Mouse (Mus musculus): Measurements from ENCODE around the gene Ears2. TPM values are rescaled to one million over a fixed set of nuclear protein-coding genes. Genes with fewer than 3 reads are reported as not detected.
A peak's percentile ranks its signal among the peaks of the same experiment; 100 is the strongest.

Ears2 gene
- polyA plus RNA-seq, 1 experiment from 2014 or later: 39.3 TPM

DNA sequence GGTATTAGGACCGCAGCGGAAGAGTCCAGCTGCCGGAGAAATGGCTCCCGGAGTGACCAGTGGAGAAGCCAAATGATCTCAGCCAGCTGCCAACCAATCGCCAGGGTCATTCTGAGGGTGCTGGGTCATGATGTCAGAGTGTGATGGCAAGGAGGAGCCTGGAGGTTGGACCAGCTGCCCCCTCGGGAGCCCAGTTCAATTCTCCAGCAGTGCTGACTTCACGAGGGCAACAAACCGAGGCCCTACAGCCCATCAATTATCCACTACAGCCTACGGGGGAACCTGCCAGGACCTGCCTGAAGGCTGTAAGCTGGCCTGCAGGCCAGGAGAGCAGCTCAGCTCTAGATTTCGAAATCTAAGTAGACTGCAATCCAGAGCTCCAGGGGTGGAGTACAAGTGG is 51.3 kb downstream of the Ears2 start:
- peak overlapping the region; percentile 64 for H3K9ac ChIP-seq (ENCODE audit: low read length)
- 52% methylated on average over 10 of the region's 10 CpGs for WGBS
- no peak for ATAC-seq (ENCODE audit: insufficient number of reproducible peaks, insufficient read depth, low FRiP score, low read depth)
- H3K9me3 ChIP-seq (ENCODE audit: control insufficient read depth, low read length): no peaks in the 10 kb centered on the region
- H3K36me3 ChIP-seq (ENCODE audit: control insufficient read depth, insufficient read depth, low read length): peaks cover 20% of the 10 kb centered on the region
- peaks cover 27 to 46% of the 10 kb centered on the region in 2 experiments for H3K4me1 ChIP-seq (ENCODE audit: control insufficient read depth in 2 of 2, insufficient read depth in 2 of 2, low read length in 2 of 2)
- H3K4me3 ChIP-seq (ENCODE audit: control insufficient read depth in 1 of 2, insufficient read depth in 1 of 2, low read depth in 1 of 2, low read length in 2 of 2): no peak overlapping the region; a peak in 1 of 4 replicates
- H3K27me3 ChIP-seq (ENCODE audit: control insufficient read depth, insufficient read depth, low read length): no peaks in the 10 kb centered on the region
- H3K27ac ChIP-seq (replicated peaks in 1 of 2; ENCODE audit: control insufficient read depth in 1 of 2, insufficient read depth in 1 of 2, low read depth in 2 of 2, low read length in 2 of 2): peak overlapping the region in 1 of 2 experiments; percentile 75; a peak in 3 of 4 replicates
- peak overlapping the region; percentile 47 for H3K4me2 ChIP-seq (ENCODE audit: low read length)

DNA sequence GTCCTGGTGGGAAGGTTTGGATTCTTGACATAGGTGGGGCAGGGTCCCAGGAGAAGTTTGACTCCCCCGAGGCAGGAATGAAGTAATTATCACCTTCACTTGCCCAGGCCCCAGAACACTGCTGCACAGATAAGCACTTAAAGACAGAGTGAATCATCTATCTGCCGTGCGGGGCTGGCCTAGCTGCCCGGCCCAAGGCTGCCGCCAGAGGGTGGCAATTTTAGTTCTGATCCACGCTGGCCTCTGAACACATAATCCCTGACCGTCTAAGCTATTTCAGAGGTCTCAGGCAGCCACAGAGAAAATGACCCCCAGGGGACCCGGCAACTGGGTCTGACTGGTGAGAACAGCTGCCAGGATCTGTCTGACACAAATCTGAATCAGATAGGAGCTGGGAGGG is 52.0 kb downstream of the Ears2 start:
- 18% methylated on average over 8 of the region's 8 CpGs for WGBS
- H3K9me3 ChIP-seq (ENCODE audit: control insufficient read depth, low read length): no peaks in the 10 kb centered on the region
- H3K4me2 ChIP-seq (ENCODE audit: low read length): peak overlapping the region; percentile 47
- peaks cover 27 to 46% of the 10 kb centered on the region in 2 experiments for H3K4me1 ChIP-seq (ENCODE audit: control insufficient read depth in 2 of 2, insufficient read depth in 2 of 2, low read length in 2 of 2)
- H3K27ac ChIP-seq (replicated peaks in 1 of 2; ENCODE audit: control insufficient read depth in 1 of 2, insufficient read depth in 1 of 2, low read depth in 2 of 2, low read length in 2 of 2): peak overlapping the region; percentile 60 to 75
- H3K9ac ChIP-seq (ENCODE audit: low read length): peak overlapping the region; percentile 64
- no peak; the same call in 1 of the 2 replicates for ATAC-seq (ENCODE audit: insufficient number of reproducible peaks, insufficient read depth, low FRiP score, low read depth)
- peaks cover 26% of the 10 kb centered on the region for H3K36me3 ChIP-seq (ENCODE audit: control insufficient read depth, insufficient read depth, low read length)
- H3K27me3 ChIP-seq (ENCODE audit: control insufficient read depth, insufficient read depth, low read length): no peaks in the 10 kb centered on the region
- no peak overlapping the region; a peak in 1 of 4 replicates for H3K4me3 ChIP-seq (ENCODE audit: control insufficient read depth in 1 of 2, insufficient read depth in 1 of 2, low read depth in 1 of 2, low read length in 2 of 2)

DNA sequence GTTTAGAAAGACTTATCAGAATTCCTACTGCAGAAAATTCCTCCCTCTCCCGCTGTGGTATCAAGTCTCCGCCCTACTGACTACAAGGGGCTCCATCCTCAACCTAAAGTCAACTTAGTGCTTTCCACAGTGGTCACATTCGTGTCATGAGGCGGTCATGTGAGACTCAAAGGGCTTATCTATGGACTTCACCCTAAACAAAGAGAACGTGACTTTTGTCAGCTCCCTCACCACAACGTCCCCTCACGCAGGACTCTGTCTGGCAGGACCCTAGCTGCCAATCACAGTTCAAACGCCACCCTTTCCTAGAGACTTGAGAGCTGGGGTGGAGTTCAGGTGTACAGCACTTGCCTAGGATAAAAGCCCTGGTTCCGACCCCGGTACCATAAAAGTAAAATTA is 54.1 kb downstream of the Ears2 start:
- Histone ChIP-seq H3K4me3 (ENCODE audit: control insufficient read depth in 1 of 2, insufficient read depth in 1 of 2, low read depth in 1 of 2, low read length in 2 of 2) (no peak overlapping the region), H3K4me2 (ENCODE audit: low read length) (no peak overlapping the region), H3K9ac (ENCODE audit: low read length) (no peak overlapping the region), H3K4me1 (ENCODE audit: control insufficient read depth in 2 of 2, insufficient read depth in 2 of 2, low read length in 2 of 2) (peaks cover 16 to 24% of the 10 kb centered on the region in 2 experiments), H3K36me3 (ENCODE audit: control insufficient read depth, insufficient read depth, low read length) (peaks cover 48% of the 10 kb centered on the region), H3K27ac (replicated peaks in 1 of 2; ENCODE audit: control insufficient read depth in 1 of 2, insufficient read depth in 1 of 2, low read depth in 2 of 2, low read length in 2 of 2) (no peak overlapping the region; a peak in 1 of 4 replicates), H3K9me3 (ENCODE audit: control insufficient read depth, low read length) (no peaks in the 10 kb centered on the region), H3K27me3 (ENCODE audit: control insufficient read depth, insufficient read depth, low read length) (no peaks in the 10 kb centered on the region)
- ATAC-seq (ENCODE audit: insufficient number of reproducible peaks, insufficient read depth, low FRiP score, low read depth): peak; percentile 4; the same call in 1 of the 2 replicates
- WGBS: 57% methylated on average over 10 of the region's 10 CpGs

DNA sequence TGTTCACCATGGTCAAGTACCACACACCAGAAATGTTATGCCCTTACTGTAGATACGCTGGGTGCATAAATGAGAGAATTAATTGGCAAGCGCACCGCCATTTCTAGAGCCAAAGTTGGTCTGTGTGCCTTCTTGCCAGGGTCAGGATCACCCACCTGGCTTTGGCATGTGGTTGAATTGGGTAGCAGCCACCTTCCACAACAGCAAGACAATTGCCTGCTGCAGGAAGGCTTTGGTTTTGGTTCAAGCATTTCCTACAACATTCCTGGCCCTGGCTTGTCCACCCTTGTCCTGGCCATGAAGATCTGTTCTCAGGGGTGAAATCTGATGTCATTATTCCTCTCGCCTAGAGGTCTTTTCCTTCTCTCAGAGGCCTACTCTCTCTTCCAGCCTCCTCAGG is 54.7 kb downstream of the Ears2 start:
- Histone ChIP-seq H3K27me3 (ENCODE audit: control insufficient read depth, insufficient read depth, low read length) (no peaks in the 10 kb centered on the region), H3K36me3 (ENCODE audit: control insufficient read depth, insufficient read depth, low read length) (peaks cover 51% of the 10 kb centered on the region), H3K27ac (replicated peaks in 1 of 2; ENCODE audit: control insufficient read depth in 1 of 2, insufficient read depth in 1 of 2, low read depth in 2 of 2, low read length in 2 of 2) (no peak overlapping the region; a peak in 1 of 4 replicates), H3K9me3 (ENCODE audit: control insufficient read depth, low read length) (no peaks in the 10 kb centered on the region), H3K9ac (ENCODE audit: low read length) (no peak overlapping the region), H3K4me1 (ENCODE audit: control insufficient read depth in 2 of 2, insufficient read depth in 2 of 2, low read length in 2 of 2) (peaks cover 16 to 24% of the 10 kb centered on the region in 2 experiments), H3K4me2 (ENCODE audit: low read length) (no peak overlapping the region), H3K4me3 (ENCODE audit: control insufficient read depth in 1 of 2, insufficient read depth in 1 of 2, low read depth in 1 of 2, low read length in 2 of 2) (no peak overlapping the region)
- 95% methylated on average over 4 of the region's 4 CpGs for WGBS
- ATAC-seq (ENCODE audit: insufficient number of reproducible peaks, insufficient read depth, low FRiP score, low read depth): no peak

DNA sequence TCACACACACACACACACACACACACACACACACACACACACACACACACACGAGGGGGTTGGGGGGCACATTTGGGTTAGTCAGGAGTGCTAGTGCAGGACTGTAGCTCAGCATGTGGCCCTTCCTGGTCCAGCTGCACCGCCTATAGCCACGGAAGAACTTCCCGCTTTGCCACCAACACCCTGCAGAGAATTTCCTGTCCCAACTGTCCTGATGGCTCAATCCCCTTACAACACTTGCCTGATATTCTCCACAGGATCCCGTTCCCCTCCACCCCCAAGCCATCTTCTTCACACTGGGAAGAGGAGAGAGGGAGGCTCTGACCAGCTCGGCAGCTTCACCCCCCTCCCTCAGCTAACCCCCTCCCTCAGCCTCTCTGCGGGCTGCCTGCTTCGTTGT is 66.7 kb downstream of the Ears2 start:
- H3K36me3 ChIP-seq (ENCODE audit: control insufficient read depth, insufficient read depth, low read length): peaks cover 95% of the 10 kb centered on the region
- H3K27ac ChIP-seq (replicated peaks in 1 of 2; ENCODE audit: control insufficient read depth in 1 of 2, insufficient read depth in 1 of 2, low read depth in 2 of 2, low read length in 2 of 2): no peak overlapping the region
- no peaks in the 10 kb centered on the region for H3K27me3 ChIP-seq (ENCODE audit: control insufficient read depth, insufficient read depth, low read length)
- H3K4me3 ChIP-seq (ENCODE audit: control insufficient read depth in 1 of 2, insufficient read depth in 1 of 2, low read depth in 1 of 2, low read length in 2 of 2): no peak overlapping the region
- no peak overlapping the region for H3K4me2 ChIP-seq (ENCODE audit: low read length)
- no peaks in the 10 kb centered on the region for H3K9me3 ChIP-seq (ENCODE audit: control insufficient read depth, low read length)
- H3K4me1 ChIP-seq (ENCODE audit: control insufficient read depth in 2 of 2, insufficient read depth in 2 of 2, low read length in 2 of 2): no peaks in the 10 kb centered on the region
- 74% methylated on average over 8 of the region's 8 CpGs for WGBS
- ATAC-seq (ENCODE audit: insufficient number of reproducible peaks, insufficient read depth, low FRiP score, low read depth): no peak
- H3K9ac ChIP-seq (ENCODE audit: low read length): no peak overlapping the region

DNA sequence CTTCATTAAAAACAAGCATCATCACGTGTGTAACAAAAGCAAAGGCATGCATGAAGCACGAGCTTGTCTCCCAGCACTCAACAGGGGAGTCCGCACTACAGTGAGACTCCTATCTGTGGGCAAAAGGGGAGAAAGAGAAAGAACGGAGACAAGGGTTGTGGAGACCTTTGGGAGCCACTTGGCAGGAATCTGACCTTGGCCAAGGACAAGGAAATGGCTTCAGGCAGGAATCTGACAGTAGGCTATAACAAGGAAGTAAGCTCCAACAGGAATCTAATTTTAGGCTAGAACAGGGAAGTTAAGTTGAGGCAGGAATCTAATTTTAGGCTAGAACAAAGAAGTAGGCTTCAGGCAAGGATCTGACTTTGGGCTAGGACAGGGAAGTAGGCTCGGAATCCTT is 71.1 kb downstream of the Ears2 start:
- H3K9me3 ChIP-seq (ENCODE audit: control insufficient read depth, low read length): no peaks in the 10 kb centered on the region
- H3K4me1 ChIP-seq (ENCODE audit: control insufficient read depth in 2 of 2, insufficient read depth in 2 of 2, low read length in 2 of 2): no peaks in the 10 kb centered on the region
- WGBS: 89% methylated on average over 5 of the region's 5 CpGs
- no peak overlapping the region for H3K4me3 ChIP-seq (ENCODE audit: control insufficient read depth in 1 of 2, insufficient read depth in 1 of 2, low read depth in 1 of 2, low read length in 2 of 2)
- peaks cover 96% of the 10 kb centered on the region for H3K36me3 ChIP-seq (ENCODE audit: control insufficient read depth, insufficient read depth, low read length)
- no peaks in the 10 kb centered on the region for H3K27me3 ChIP-seq (ENCODE audit: control insufficient read depth, insufficient read depth, low read length)
- no peak overlapping the region for H3K27ac ChIP-seq (replicated peaks in 1 of 2; ENCODE audit: control insufficient read depth in 1 of 2, insufficient read depth in 1 of 2, low read depth in 2 of 2, low read length in 2 of 2)
- H3K9ac ChIP-seq (ENCODE audit: low read length): no peak overlapping the region
- no peak overlapping the region for H3K4me2 ChIP-seq (ENCODE audit: low read length)
- no peak for ATAC-seq (ENCODE audit: insufficient number of reproducible peaks, insufficient read depth, low FRiP score, low read depth)

Other genes with a start within 250 kb of the Ears2 start
- 0.18 TPM in 1 of 2 replicates, not detected in the other for gene Scnn1b, start 202.2 kb downstream of the Ears2 start, polyA plus RNA-seq (2014; fragmentation: Nextera tagmentation; extraction: Ambion mirVana)
- gene Cog7, start 85.6 kb downstream of the Ears2 start, polyA plus RNA-seq (2014; fragmentation: Nextera tagmentation; extraction: Ambion mirVana): 18.3 and 19.2 TPM in 2 replicates
- 66.3 and 77.8 TPM in 2 replicates for gene Gga2, start 46.0 kb downstream of the Ears2 start, polyA plus RNA-seq (2014; fragmentation: Nextera tagmentation; extraction: Ambion mirVana)
- 66.4 TPM in 2 replicates for gene Ubfd1, start 88 bp downstream of the Ears2 start, polyA plus RNA-seq (2014; fragmentation: Nextera tagmentation; extraction: Ambion mirVana)
- gene Ndufab1, start 34.6 kb upstream of the Ears2 start, polyA plus RNA-seq (2014; fragmentation: Nextera tagmentation; extraction: Ambion mirVana): 1,545 and 1,597 TPM in 2 replicates
- gene Palb2, start 65.7 kb upstream of the Ears2 start, polyA plus RNA-seq (2014; fragmentation: Nextera tagmentation; extraction: Ambion mirVana): 7.6 and 7.7 TPM in 2 replicates
- gene Dctn5, start 65.8 kb upstream of the Ears2 start, polyA plus RNA-seq (2014; fragmentation: Nextera tagmentation; extraction: Ambion mirVana): 73.3 and 74.6 TPM in 2 replicates
- gene Plk1, start 92.2 kb upstream of the Ears2 start, polyA plus RNA-seq (2014; fragmentation: Nextera tagmentation; extraction: Ambion mirVana): 56.6 and 64.1 TPM in 2 replicates
- not detected in 2 replicates for gene Ern2, start 118.9 kb upstream of the Ears2 start, polyA plus RNA-seq (2014; fragmentation: Nextera tagmentation; extraction: Ambion mirVana)
- 0.23 and 1.00 TPM in 2 replicates for gene Chp2, start 152.2 kb upstream of the Ears2 start, polyA plus RNA-seq (2014; fragmentation: Nextera tagmentation; extraction: Ambion mirVana)
- gene Prkcb, start 221.5 kb upstream of the Ears2 start, polyA plus RNA-seq (2014; fragmentation: Nextera tagmentation; extraction: Ambion mirVana): 5.8 and 6.7 TPM in 2 replicates